ENCODE assay signal across 9 mouse cellular contexts in genomic region chr9:67077658-67078319, GRCm38 (mm10). TPM values are rescaled to one million over a fixed set of nuclear protein-coding genes. Genes with fewer than 3 reads are reported as not detected.
DNase-seq lines count a peak whose midpoint lies in the region; ATAC-seq lines count a peak whose summit lies in the region.
"Had no signal": no experiment of that assay in that cellular context is flagged by ENCODE, and none has a peak within 500 bp of the region (broad histone marks: within the 10 kb centered on the region; RNA-seq: fewer than 3 reads in every experiment).

No protein-coding gene starts in this region.

- WGBS in lung, embryonic 16.5 days = 9% methylated on average over 8 of the region's 8 CpGs
- WGBS in hindbrain, embryonic 10.5 days = 39% methylated on average over 8 of the region's 8 CpGs

- no peaks in the 10 kb centered on the region for H3K27me3 ChIP-seq in lung, embryonic 16.5 days (ENCODE audit: control insufficient read depth, insufficient read depth, low read depth, low read length)
- no peaks in the 10 kb centered on the region for H3K27me3 ChIP-seq in hindbrain, embryonic 10.5 days (ENCODE audit: insufficient read depth, poor library complexity, severe bottlenecking)

- peaks cover 11% of the 10 kb centered on the region for H3K4me1 ChIP-seq in lung, embryonic 16.5 days (replicated peaks; ENCODE audit: control insufficient read depth, insufficient read depth, low read length)
- peaks cover 9% of the 10 kb centered on the region for H3K4me1 ChIP-seq in hindbrain, embryonic 10.5 days (replicated peaks)

- no peaks in the 10 kb centered on the region for H3K9me3 ChIP-seq in lung, embryonic 16.5 days (ENCODE audit: control insufficient read depth, low read length)
- H3K9me3 ChIP-seq in hindbrain, embryonic 10.5 days = no peaks in the 10 kb centered on the region

- peak; percentile 43; the same call in 1 of the 2 replicates for ATAC-seq in lung, embryonic 16.5 days (ENCODE audit: low read depth)
- ATAC-seq in erythroblast, adult 5-6 weeks (replicated peaks; ENCODE audit: low FRiP score, poor library complexity, severe bottlenecking) = 0 out of 2 replicates have a peak, but pooled peaks have one; percentile 40

- H3K4me2 ChIP-seq in lung, embryonic 16.5 days (ENCODE audit: low read depth, low read length) = no peak overlapping the region

- no peaks in the 10 kb centered on the region for H3K36me3 ChIP-seq in lung, embryonic 16.5 days (ENCODE audit: control insufficient read depth, insufficient read depth, low read length)
- no peaks in the 10 kb centered on the region for H3K36me3 ChIP-seq in hindbrain, embryonic 10.5 days

- H3K4me3 ChIP-seq in lung, embryonic 16.5 days (ENCODE audit: low read length) = no peak overlapping the region
- no peak overlapping the region for H3K4me3 ChIP-seq in hindbrain, embryonic 10.5 days
- H3K4me3 ChIP-seq: erythroblast, embryonic 14.5 days had no signal

- H3K27ac ChIP-seq in lung, embryonic 16.5 days (ENCODE audit: low read length) = no peak overlapping the region
- H3K27ac ChIP-seq in hindbrain, embryonic 10.5 days = no peak overlapping the region; the same call in 1 of the 2 replicates

- H3K9ac ChIP-seq in lung, embryonic 16.5 days (ENCODE audit: low read length) = no peak overlapping the region

- no peak for DNase-seq in lung, adult 18-20 months
- DNase-seq in kidney, postnatal 4 days = peak; percentile 41 to 67
- no peak for DNase-seq in left cerebral cortex, adult 8-10 months (ENCODE audit: low spot score in 2 of 2)
- no peak for DNase-seq in right cerebral cortex, adult 2 months (ENCODE audit: low spot score in 2 of 2)
- DNase-seq in cerebellum, adult 9-11 months = no peak
- no peak for DNase-seq in hindbrain, embryonic 10.5 days (ENCODE audit: low spot score)

RNA-seq across cellular contexts. Expression of gene Tpm1, which starts 28.6 kb away (rescaled TPM):
- 758 and 782 TPM in 2 replicates for polyA plus RNA-seq in lung, embryonic 16.5 days (2015; fragmentation: Nextera tagmentation; extraction: Ambion mirVana)
- total RNA-seq in erythroblast, adult 5-6 weeks (2015; ENCODE audit: low replicate concordance) = 213 and 329 TPM in 2 replicates
- total RNA-seq in erythroblast, adult 5-6 weeks (2017; ENCODE audit: low replicate concordance) = 393 and 461 TPM in 2 replicates
- 100 to 1,000 TPM; 208 to 237 (median 224) TPM for total RNA-seq in left cerebral cortex, adult 8-10 months (2022)
- polyA plus RNA-seq in hindbrain, embryonic 10.5 days (2016; fragmentation: Nextera tagmentation; extraction: Ambion mirVana) = 293 and 315 TPM in 2 replicates

Comparison
In these comparisons a context has a peak if more than half of its experiments do, and no peak if none do; other contexts are left out.
1. DNase-seq: peak in kidney, postnatal 4 days (2 of 2); none in lung, adult 18-20 months (0 of 2), left cerebral cortex, adult 8-10 months (0 of 2), right cerebral cortex, adult 2 months (0 of 2), cerebellum, adult 9-11 months (single experiment) and hindbrain, embryonic 10.5 days (single experiment).